Mouse (Mus musculus): ENCODE measurements around the gene Fads3.

Gene Fads3

DNA sequence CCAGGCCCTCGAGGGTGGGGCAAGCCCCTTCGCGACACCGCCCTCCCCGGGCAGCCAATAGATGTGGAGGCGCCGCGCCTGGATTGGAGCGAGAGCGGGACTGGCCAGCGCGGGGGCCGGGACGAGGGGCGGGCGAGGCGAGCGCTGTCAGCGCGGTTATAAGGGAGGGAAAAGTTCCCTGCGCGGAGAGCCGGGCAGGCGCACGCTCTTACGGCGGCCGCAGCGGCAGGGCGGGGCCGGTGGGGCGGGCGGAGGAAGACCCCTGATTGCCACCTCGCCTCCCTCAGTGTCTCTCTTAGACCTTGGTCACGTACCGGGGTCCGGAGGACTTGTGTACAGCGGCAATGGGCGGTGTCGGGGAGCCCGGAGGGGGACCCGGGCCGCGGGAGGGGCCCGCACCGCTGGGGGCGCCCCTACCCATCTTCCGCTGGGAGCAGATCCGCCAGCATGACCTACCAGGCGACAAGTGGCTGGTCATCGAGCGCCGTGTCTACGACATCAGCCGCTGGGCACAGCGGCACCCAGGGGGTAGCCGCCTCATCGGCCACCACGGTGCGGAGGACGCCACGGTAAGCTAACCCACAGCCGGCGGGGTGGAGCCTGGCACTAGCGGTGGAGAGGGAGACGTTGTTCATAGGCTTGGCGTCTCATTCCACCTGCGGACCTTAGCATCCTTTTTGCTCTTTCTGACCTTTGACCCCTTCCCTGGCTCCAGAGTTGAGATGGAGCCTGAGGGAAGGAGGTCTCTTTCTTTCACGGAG is at the start of gene Fads3:
Fads3 (plus strand) TSS at position 182 of the 761 bp plus-strand sequence.
- in situ Hi-C loops (cut with MboI, MseI) = no loop called here

- in situ Hi-C loops (cut with MboI, MseI) = loop anchor here (5.0 kb wide), 3 partner anchors 45 to 105 kb away; no protein-coding TSS in a partner anchor
Observed at GRCm38 (mm10) chr19:9992011-9992958, 49.1 kb upstream of the Fads3 start.

GRCm38 (mm10) chr19:9993036-9993656 is 48.2 kb upstream of the Fads3 start:
- in situ Hi-C loops (cut with MboI, MseI) = loop anchor here (5.0 kb wide), 3 partner anchors 44 to 104 kb away; no protein-coding TSS in a partner anchor

DNA sequence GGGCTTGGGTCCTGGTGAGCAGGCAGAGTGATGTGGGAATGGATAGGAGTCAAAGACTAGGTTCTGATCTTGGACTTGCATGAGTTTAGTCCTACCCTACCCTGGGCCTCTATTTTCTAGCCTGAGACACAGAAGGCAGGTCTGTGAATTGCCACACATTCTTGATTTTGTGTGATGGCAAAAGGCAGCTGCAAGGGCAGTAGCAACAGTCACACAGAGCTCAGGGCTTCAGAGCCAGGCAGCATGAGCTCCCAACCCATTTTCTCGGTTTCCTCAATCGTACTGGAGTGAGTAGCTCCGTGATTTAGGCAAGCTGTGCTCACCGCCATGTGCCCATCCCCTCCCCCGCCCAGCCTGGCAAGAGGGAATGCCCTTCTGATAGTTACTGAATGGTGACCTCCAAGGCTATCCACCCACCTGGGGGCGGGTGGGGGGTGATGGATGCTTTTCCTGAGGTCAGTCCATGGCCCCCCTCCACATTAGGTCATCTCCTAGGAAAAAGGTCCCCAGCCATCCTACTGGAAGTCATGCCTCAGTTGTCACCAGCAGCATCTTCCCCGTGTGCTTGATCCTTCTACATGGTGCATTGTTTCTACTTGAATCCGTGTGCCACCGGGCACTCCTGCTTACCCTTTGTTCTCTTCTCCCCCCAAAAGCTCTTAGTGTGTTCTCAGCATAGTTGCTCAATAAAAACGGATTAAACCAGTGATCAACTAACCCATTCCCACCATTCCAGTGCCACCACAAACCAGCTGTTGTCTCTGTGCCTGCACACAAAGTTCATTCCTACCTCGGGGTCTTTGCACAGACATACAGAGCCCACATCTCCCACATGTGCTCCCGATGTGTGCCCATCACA is 43.9 kb upstream of the Fads3 start:
- in situ Hi-C loops (cut with MboI, MseI) = no loop called here

DNA sequence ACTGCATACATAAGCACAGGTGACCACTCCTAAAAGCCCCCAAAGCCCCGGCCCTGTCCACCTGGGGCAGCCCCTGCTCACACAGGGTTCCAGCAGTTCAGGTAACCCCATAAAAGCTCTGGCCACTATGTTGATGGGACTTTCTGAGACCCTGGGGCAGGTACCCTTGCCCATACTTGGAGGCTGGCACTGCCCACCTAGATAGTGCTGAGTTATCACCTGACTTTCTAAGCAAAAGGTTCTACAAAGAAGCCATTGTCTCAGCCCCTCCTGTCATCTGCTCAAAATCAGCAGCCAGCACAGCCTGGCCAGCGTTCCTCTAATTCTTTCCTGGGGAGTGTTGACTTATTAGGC is 43.3 kb upstream of the Fads3 start:
- in situ Hi-C loops (cut with MboI, MseI) = no loop called here

GRCm38 (mm10) chr19:9998736-9999486 is 42.5 kb upstream of the Fads3 start:
- in situ Hi-C loops (cut with MboI, MseI) = no loop called here

DNA sequence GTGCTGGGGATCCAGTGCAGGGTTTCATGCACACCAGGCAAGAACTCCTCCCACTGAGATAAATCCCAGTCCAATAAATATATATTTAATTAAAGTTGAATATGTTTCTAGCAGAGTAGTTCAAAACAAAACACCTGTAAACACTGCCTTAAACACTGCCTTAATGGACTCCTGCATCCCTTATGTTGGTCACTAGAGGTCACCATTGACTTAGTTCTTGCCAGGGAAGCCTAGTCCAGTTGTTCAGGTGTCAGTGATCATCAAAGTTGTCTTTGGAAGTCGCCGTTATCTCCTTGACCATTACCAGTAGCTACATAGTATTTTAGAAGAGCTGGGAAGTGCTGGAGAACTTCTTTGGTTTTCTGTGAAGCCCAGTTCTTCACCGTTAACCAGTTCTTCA is 41.0 kb upstream of the Fads3 start:
- in situ Hi-C loops (cut with MboI, MseI) = loop anchor here (10.0 kb wide), 1 partner anchor 194 kb away; no protein-coding TSS in a partner anchor

DNA sequence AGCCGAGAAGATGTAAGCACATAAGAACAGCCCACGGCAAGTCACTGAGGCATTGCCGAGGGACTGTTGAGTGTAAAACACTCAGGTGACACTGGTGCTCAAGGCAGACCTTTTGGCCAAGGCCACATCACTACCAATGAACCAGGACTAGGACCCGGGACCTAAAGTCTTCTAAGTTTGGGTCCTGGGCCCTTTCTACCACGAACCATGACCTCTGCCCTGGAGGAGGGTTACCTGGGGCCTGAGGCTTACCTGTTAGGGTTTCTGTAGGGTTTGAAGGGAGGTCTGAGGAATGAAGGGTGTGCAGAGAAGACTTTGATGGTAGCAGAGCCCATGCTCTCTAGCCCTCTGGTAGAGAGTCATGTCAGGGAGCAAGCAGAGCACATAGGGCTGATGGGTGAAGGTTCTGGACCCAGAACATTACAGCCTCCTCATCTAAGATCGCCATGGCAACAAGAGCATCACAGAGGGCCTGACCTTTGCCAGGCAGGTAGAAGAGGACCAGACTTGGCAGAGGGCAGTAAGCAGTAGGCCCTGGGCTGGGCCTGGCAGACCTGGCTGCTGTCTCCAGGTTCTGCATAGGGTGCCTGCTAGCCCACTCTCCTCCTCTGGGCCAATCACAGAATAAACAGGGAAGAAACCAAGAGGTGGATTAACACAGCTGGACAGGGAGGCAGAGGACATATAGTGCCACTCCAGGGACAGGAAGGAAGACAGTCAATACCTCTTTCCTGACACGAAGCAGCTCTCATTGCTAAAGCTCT is 40.0 kb upstream of the Fads3 start, which contains the start of the genes Best1 and Rab3il1:
Best1 (minus strand) TSS at position 428 of the 764 bp plus-strand sequence.
Rab3il1 (plus strand) TSS at position 464 of the 764 bp plus-strand sequence.
- in situ Hi-C loops (cut with MboI, MseI) = loop anchor here (10.0 kb wide), 1 partner anchor 193 kb away; no protein-coding TSS in a partner anchor

DNA sequence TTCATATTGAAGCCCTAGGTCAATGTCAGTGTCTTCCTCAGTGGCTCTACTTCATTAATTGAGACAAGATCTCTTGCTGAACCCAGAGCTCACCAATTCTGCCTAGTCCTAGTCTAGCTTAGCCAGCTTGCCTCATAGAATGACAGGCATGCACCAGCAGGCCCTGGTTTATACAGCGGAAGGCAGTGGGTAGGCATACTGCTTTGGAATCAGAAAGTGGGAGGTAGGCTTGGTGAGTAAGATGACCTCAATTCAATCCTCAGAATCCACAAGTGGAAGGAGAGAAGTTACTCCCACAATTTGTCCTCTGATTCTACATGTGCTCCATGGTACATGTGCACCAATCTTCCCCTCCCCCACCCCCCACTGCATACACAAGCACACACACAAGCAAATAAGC is 37.7 kb upstream of the Fads3 start:
- in situ Hi-C loops (cut with MboI, MseI) = loop anchor here (10.0 kb wide), 1 partner anchor 191 kb away; no protein-coding TSS in a partner anchor

DNA sequence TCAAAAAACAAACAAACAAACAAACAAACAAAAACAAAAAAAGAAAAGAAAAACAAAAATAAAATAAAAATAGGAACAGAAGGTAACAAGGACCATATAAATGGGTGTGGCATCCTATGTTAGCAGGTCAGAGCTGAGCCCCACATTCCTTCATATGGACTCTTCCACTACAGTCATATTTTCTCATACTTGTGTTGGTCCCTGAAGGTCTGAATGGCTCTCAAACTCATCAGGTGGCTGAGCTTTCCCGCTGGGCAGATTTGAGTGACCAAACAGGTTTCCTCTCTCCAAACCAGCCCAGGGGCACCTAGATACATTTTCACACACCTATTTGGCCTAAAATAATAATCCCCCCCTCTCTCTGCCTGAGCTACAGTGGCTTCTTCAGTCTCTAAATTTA is 30.0 kb upstream of the Fads3 start:
- in situ Hi-C loops (cut with MboI, MseI) = no loop called here

DNA sequence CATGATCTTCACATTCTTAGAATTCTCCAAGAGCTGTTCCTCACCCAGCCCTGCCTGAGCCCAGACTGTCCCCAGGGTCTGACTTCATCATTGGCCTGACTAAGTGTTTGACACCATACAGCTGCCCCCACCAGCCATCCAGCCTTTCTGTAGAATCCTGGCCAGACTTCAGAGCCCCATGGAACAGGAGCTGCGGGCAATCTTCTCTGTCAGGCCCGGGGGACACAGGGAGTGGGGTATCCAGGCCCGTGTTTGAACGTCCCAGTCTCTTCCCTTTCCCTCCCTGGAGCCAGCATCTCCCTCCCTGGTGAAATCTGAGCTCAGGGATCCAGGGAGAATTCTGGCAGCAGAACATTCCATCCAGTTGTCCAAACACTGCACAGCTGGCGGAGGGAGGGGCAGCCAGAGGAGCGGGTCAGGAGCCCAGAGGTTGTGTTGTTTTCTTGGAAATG is 28.5 kb upstream of the Fads3 start:
- in situ Hi-C loops (cut with MboI, MseI) = no loop called here

- in situ Hi-C loops (cut with MboI, MseI) = no loop called here
Observed at GRCm38 (mm10) chr19:10013348-10013747, 28.0 kb upstream of the Fads3 start.

- in situ Hi-C loops (cut with MboI, MseI) = no loop called here
Observed at GRCm38 (mm10) chr19:10013913-10014312, 27.5 kb upstream of the Fads3 start.

GRCm38 (mm10) chr19:10014824-10015223 is 26.5 kb upstream of the Fads3 start:
- in situ Hi-C loops (cut with MboI, MseI) = no loop called here

DNA sequence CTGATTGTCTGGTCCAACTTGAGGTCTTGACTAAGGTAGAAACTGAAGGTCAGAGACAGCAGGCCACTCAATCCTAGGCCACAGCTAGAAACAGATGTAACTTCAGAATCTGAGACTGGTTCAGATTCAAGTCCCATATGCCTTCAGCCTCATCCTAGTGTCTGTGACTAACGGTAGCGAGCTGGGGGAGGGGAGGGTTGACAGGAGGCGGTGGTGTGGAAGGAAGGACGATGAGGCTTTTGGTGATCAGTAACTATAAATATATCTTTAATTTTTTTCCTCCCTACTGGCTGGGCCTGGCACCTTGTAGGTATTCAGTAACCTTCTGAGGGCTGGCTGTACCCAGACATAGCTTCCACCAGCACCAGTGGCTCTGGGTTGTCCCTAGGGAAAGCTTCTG is 25.9 kb upstream of the Fads3 start:
- in situ Hi-C loops (cut with MboI, MseI) = no loop called here

DNA sequence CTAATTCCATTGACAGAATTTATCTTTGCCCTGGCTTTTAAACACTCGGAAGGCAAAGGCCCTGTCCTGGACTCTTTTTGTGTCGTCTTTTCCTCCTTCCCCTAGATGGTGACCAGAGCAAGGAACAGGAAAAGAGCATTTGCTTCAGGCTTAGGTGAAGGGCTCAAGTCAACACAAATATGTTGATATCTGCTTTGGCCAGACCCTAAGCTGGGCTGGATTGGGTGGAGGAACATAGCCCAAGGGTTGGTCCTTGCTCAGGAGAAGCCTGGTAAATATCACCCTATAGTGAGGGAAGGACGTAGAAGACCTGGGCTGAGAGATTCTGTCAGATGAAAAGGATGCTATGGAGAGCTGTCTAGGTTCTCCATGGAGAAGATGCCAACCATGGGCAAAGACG is 25.2 kb upstream of the Fads3 start:
- in situ Hi-C loops (cut with MboI, MseI) = no loop called here

DNA sequence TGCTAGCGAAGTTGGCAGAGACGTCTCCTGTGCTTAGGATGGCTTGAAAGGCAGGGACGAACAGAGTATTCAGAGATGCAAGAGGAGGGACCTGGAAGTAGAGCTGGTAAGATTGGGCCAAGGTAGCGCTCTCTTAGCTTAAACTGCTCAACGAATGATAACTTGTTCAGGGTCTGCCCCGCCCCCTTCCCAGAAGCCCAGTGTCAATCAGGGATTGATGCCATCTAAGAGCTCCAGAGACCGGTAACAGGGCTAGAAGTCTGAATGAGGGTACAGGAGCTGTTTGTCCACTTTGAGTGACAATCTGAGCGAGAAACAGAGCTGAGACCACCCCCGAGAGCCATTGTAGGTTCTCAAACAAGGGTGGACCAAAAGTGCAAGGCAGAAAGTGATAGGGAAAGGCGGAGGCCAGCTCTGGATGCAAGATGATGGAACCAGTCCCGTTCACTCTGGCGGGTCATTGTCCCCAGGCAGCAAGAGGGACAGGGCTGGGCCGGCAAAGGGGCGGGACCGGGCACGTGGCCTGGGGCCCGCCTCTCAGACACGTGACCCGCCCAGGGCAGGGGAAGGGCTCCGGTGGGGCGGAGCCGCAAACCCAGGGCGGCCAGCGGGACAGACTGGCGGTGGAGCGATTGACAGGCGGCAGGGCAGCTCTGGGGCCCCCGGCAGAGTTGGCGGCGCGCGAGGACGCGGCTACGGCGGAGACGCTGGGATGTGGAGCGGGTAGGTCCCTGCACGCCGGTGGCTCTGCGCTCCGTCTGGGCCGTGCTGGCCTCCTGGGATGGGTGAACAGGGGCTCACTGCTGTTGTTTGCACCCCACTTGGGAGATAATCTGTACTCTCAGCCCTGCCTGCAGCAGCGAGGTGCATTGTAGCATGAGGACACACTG is 23.5 kb upstream of the Fads3 start:
- in situ Hi-C loops (cut with MboI, MseI) = no loop called here

GRCm38 (mm10) chr19:10018527-10018818 is 22.9 kb upstream of the Fads3 start:
- in situ Hi-C loops (cut with MboI, MseI) = no loop called here

Data from T-helper 2 cell (primary cell).